Mouse (Mus musculus) small intestine, adult 2 months (tissue): ENCODE data around the gene Ubqln4.

Source experiments
- CTCF ChIP-seq: fragments of 200-500 bp; IDR thresholded peaks from 2 replicates; pipeline ENCODE4 v1.5.1; 2012; ENCODE audit warnings: low read depth, mild to moderate bottlenecking, control low read depth, inconsistent platforms, low read length, moderate library complexity, mixed read lengths; ENCODE audit not compliant: insufficient replicate concordance, insufficient read length; ENCODE audit errors: extremely low read depth
- POLR2A ChIP-seq: fragments of 200-500 bp; IDR thresholded peaks from 2 replicates; pipeline ENCODE4 v1.6.1; 2012; ENCODE audit warnings: low read depth, mild to moderate bottlenecking, control low read depth, inconsistent platforms, low read length, moderate library complexity

DNA sequence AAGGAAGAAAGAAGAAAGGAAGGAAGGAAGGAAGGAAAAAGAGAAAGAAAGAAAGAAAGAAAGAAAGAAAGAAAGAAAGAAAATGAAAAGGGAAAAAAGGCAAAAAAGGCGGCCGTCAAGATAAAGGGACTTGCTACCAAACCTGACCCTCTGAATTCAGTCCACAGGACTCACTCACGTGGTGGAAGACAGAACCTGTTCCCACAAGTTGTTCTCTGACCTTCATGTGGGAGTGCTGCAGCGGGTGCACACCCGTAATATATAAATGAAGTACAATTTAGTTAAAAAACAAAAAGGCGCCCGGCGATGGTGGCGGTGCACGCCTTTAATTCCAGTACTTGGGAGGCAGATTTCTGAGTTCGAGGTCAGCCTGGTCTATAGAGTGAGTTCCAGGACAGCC is 24.9 kb upstream of the Ubqln4 start:
- TF ChIP-seq POLR2A (no peak), CTCF (no peak)
